Mouse (Mus musculus) CH12.LX (cell line): ENCODE measurements at regions not wholly inside any gene's neighbourhood (a gene's known extent, or its start where the extent isn't known, plus 50 kb on each side); places are given as distances from the start of the nearest gene placed in this dataset.

Experiments used
- GABPA ChIP-seq: IDR thresholded peaks from 2 replicates; pipeline ENCODE4 v1.6.1; 2012; ENCODE audit warnings: low read depth, low read length, improper control_type of control experiment, inconsistent platforms; ENCODE audit not compliant: insufficient replicate concordance
- MAFK ChIP-seq: IDR thresholded peaks from 2 replicates; pipeline ENCODE4 v1.6.1; 2011; ENCODE audit warnings: low read length, improper control_type of control experiment; ENCODE audit not compliant: insufficient replicate concordance
- MAZ ChIP-seq: IDR thresholded peaks from 2 replicates; pipeline ENCODE4 v1.6.1; 2012; ENCODE audit warnings: low read depth, mild to moderate bottlenecking, inconsistent platforms, low read length, improper control_type of control experiment, moderate library complexity
- MYC ChIP-seq: IDR thresholded peaks from 2 replicates; pipeline ENCODE4 v1.6.1; 2011; ENCODE audit warnings: low read depth, mild to moderate bottlenecking, improper control_type of control experiment, low read length
- NELFE ChIP-seq: IDR thresholded peaks from 2 replicates; pipeline ENCODE4 v1.6.1; 2011; ENCODE audit warnings: low read depth, low read length, improper control_type of control experiment
- USF2 ChIP-seq: conservative IDR thresholded peaks from 2 replicates; pipeline ENCODE4 v1.6.1; 2011; ENCODE audit warnings: low read depth, low read length, improper control_type of control experiment
- ZC3H11A ChIP-seq: IDR thresholded peaks from 2 replicates; pipeline ENCODE4 v1.6.1; 2012; ENCODE audit warnings: low read depth, mild to moderate bottlenecking, inconsistent platforms, low read length, improper control_type of control experiment

DNA sequence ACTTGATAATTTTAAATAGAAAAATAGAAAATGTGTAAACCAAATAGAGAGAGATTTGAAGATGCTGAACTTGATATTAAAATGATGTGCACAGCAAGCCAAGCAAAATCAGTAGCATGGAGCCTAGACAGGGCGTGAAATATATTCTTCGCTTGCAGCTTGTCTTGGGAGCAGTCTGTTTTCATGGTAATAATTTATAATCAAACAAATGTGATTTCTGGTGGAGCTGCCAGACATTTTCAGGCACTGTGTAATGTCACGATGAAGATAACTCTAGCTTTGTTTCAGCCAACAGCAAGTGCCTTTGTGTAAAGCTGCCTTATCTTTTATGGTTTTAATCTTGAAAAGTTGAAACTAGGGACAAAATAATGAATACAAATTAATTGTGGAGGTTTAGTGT lies 228.1 kb upstream of the Sphkap start:
- TF ChIP-seq GABPA (no peak), MAFK (no peak), USF2 (no peak), MAZ (no peak), NELFE (no peak), MYC (no peak), ZC3H11A (no peak)
